Mouse (Mus musculus): ENCODE measurements around the gene Prrt4.
A peak's percentile ranks its signal among the peaks of the same experiment; 100 is the strongest.
"Not testable (repeated sequence)": the region's sequence is repeated elsewhere in the genome, so short reads cannot be mapped to it uniquely, and the experiment has no call there.

Prrt4 gene

DNA sequence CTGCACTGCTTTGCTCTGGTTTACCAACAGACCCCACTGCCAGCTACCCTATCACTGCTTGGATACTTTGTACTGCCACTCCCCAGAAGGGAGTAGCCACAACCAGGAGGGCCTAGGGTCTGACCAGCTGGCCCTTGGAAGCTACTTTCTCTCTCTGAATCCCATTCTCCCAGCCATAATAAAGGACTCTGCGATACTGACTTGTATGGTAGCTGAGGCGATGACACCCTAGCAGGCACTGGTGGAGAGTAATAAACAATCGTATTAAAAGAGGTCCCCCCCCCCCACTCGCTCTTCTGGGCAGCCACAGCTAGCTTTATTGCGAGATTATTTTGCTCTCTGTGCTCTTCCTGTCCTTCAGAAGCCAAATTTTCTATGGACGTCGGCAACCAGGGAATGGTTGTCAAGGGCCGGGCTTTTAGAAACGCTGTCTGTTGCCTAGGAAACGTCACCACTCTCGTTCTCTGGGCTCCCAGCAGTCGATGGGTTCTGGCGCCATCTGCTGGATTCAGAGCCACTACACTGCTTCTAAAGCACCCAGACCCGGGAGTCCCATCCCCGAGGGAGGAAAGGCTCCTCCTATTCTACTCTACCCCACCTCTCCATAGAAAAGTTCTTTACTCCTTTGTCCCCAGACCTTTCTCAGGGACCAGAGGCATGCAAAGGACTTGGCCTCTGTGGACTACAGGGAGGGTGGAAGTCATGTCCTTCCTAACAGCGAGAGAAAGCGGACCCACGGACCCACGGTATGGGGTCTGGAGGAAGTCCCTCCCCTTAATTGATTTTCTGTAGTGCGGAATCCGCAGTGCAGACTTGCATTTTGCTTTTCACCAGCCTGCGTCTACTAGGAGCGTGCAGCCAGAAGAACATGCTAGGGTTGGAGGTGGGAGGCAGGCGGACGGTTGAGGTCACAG lies 19.2 kb upstream of the Prrt4 start:
- DNase-seq: peak; percentile 83

DNA sequence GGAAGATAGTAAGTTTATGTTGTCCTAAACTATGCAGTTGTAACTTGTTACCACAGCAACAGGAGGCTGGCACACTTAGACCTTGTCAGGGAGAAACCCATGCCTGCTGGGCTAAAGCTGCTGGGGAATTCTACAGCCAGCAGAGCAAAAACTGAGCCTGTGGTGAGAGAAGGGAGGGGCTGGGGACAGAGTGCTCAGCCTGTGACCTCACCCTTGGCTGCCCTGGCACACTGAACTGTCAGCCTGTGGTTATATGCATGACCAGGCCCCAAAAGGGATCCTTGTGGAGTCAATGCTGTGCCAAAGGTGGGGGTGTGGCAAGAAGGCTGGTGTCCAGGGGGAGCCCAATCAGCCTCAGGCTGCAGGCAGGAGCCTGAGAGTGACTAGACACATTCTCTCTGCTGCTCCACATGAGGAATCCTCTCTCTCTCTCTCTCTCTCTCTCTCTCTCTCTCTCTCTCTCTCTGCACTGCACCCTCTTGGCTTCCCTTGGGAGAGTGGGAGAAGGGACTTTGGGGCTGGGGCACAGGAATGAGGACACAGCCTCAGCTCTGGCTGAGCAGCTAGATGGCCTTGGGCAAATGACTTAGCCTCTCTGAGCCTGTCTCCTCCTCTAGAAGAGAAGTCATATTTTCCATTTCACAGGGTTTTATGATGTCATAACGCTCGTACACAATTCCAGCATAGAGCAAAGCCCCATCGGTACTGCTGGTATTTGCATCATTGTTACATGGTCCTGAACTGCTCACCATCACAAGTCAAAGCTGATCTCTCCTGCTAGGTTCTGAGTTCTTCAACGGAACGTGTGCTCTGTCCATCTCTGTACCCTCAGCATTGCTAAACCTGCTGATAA lies 16.7 kb upstream of the Prrt4 start:
- DNase-seq: no peak

DNA sequence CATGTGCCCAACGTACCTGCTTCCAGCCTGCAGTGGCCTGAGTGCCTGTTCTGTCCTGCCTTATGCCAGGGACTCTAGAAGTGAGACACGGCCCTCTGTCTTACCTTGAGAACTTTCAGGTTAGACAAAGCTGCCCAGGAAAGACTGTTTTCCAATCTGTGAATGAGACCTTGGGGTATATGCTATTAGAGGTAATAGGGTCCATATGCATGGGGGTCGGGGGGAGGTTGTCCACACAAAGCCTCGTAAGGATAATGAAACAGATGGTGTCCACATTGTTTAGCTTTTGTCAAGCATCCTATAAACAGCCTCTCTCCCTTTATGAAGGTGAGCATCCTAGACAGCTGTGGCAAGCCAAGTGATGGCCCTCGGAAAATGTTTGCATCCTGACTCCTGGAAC lies 15.8 kb upstream of the Prrt4 start:
- no peak for DNase-seq

DNA sequence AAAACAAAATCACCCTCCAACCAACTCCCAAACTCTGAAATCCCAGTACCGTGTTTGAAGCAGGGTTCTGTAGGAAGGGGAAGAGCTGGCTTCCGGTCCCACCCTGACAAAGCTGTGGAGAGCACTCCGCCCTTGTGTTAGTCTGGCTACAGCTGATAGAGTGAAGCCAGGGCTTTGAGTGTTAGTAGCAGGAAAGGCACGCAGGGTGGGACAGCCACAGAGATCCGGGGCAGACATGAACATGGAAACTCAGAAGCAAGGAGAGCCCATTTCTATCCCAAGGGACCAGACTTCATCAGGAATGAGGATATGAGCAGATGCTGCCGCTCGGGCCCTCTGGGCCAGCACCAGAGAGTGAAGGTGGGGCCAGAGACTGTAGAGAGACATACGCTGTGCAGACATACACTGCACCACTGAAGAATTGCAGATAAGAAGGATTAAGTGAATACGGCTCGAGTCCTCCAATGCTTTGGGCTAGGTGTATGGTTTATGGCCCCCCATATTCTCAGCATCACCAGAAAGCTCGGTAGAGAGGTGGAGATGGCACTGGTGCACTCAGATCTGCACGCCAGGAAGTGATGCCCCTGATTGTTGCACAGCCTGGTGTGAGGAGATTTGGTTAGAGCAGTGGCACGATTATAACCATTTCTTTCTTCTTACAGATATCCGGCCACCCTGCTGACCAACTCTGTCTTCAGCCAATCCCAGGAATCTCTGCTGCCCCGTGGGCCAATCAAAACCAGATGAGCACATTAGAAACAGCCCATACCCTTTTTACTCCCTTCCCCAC lies 14.8 kb upstream of the Prrt4 start:
- no peak for DNase-seq

DNA sequence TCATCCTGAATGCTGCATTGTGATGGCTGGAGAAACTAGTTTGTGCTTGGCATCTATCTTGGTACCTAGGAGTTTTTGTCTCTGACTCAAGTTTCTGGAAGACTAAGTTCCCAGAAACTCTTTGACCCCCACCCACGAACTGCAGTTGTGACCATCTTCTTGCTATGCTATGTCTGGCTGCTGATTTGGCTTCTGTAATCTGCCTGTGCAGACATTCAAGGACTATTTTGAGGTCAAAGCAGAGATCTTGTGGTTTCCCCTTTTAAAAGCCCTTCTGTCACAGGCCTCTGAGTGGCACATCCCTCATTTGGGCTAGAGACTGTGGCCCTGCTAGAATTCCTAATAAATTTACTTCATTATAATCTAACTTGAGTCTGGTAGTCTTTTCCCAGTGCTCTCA lies 8.6 kb upstream of the Prrt4 start:
- DNase-seq: no peak

DNA sequence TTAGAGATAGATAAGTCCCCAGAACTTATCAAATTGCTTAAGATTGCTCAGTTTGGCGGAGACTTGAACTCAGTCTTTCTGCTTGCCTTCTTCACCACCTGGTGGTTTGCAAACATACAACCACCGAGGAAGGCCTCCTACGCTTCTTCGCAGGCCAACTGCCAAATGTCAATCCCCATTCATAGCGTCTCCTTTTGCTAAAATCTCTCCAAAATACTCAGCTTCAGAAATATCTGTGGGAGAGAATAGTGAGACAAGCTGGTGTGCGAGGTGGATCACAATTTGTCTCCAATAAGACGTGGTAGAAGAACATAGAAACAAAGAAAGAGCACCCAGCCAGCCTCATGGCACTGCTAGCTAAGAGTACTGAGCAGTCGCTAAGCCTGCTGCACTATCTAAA lies 459 bp upstream of the Prrt4 start:
- DNase-seq: no peak

DNA sequence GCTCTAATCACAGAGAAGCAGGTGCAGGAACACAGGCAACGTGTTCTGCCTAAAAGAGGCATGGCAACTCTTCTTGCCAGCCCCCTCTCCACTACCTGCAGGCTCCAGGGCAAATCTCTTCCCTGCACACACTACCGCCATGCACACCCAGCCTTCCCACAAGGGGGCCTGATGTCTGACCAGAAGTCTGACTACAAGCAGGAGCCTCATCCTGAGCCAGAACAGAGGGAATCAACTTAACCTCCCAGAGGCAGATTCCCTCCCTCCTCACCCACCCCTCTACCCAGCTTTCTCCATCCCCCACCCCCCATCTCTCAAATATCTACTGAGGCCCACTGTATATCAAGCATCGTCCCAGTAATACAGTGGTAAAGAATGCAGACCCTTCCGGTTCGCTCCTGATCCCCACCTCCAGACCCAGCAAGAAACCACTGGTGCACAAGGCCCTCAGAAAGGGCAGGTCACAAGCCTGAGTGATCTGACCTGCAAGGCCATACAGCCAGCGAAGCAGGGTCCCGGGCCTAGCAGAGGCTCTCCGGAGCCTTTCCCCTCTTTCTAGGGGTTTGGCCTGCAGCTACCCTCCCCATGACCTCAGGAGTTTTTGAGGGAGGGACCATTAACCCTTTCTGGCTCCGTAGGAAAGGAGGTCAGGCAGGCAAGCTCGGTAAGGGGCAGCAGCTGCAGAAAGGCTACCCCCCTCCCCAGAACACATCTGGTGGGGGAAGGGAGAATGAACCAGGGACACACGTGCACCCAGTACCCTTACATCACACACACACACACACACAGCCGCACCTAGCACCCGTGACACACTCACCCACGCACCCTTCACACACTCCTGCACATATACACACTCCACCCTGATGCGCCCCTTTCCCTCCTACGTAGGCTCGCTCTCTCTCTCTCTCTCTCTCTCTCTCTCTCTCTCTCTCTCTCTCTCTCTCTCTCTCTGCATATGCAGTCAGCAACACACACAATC lies 1.2 kb downstream of the Prrt4 start:
- no peak for DNase-seq

DNA sequence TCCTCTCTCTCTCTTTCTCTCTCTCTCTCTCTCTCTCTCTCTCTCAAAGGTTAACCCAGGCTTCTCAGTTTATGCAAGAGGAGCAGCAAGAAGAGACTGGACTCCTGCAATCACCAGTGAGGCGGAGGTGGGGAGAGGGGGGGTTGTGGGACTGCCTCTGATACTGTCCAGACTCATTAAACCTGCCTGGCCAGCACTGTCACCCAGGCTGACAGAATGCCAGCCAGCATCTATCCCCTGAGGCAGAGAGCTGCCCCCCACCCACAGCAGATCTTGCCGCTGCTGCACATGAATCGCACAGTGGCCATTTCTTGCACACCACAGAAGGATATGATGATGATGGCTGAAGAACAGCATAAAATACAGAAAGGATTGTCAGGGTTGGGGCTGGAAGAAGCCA lies 4.3 kb downstream of the Prrt4 start:
- no peak for DNase-seq

DNA sequence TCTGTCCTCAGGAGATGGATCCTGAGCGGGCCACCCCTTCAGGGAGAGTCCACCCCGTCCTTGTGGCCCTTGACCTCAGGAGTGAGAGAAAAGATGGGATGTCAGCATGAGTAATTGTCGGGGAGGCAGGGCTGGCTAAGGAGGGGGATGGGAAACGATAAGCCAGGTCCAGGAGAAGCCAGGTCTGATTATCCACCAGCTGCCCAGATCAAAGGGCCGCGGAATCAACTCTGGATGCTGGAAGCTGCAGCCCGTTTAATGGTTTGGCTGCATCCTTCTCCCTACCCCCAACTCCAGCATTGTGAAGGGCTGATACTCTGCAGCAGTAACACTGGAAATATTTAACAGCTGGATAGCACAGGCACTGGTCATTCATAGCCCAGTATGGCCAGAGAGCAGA lies 5.0 kb downstream of the Prrt4 start:
- no peak for DNase-seq

DNA sequence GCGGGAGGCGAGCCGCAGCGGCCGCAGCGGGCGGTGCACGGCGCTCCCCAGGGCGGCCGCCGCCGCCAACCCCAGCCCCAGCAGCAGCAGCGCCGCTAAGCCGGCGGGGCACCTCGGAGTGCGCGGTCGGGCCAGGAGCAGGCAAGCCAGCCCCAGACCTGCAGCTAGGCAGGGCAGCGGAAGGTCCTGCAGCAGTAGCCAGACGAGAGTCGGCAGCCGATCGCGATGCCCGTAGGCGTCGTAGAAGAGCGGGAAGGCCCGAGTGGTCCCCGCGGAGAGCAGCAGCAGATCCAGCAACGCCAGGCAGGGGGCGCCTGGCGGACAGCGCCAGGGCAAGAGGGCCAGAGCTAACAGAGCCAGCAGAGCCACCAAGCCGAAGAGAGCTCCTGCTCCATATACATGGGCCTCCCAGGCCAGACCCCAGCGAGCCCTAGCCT lies 8.4 kb downstream of the Prrt4 start:
- DNase-seq: peak; percentile 75

DNA sequence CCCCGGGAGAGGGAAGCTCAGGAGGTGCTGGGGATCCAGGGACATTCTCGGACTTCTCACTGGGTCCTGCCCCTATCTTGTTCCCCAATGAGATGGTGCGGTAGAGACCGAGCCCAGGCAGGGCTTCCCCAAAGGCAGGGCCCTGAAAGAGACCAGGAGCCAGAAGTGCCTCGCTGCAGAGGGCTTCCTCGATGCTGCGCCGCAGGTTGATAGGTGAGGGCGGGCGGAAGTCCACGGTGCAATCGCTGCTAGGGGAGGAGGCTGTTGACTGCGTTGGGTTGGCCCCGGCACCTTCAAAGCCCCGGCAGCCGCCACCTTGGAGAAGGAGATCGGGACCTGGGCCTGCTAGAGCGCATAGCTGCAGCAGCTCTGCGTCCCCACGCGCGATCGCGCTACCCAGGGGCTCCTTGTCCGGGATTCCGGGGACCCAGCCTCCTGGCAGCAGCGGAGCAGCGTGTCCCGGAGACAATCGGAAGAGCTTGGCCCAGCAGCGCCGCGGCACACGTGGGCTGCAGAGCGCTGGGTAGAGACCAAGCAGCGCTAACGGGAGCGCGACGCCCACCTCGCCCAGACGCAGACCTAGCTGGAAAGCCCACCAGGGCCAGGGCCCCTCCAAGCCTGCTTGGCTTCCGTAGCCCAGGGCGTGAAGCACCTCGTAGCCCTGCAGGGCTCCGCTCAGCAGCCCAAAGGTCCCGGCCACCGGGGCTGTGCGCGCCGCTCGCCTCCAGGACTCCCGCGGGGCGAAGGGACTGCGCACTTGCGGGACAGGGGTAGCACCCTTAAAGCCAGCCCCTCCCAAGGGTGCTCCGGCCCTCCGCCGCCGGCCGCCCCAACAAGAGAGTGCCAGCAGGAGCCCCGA lies 9.1 kb downstream of the Prrt4 start:
- peak; percentile 43 for DNase-seq

DNA sequence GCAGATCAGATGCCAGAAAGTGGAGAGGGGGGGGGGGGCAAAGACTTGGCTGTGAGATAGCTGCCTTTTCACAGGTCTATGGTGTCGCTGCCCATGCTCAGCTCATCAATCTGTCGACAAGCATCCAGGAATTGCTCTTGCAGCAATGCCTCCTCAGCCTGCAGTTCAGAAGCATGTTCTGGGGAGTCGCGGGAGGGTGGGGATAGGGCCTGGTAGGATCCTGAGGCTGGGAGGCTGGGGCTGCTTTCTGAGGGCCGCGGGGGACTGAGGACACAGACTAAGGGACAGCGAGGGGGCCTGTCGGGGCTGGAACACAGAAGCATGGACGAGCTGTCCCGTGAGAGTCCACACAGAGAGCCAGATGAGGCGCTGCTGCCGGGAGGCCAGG lies 9.7 kb downstream of the Prrt4 start:
- DNase-seq: no peak

DNA sequence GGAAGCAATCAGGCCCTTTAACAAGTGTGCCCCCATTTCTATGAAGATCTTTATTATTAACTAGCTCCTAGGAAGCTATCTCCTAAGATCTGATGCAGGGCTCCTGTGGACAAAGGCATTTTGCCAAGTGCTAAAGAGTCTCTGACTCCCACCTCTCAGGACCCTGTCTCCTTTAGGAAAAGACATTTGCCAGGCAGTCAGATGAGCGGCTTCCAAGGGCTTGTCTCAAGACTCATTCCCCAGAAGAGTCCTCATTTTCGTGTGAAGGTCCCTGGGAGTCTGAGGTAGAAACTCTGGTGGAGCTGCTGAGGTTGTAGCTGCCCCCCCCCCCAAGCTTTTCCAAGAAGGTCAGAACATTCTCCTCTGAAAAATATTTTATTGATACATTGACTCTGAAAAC lies 10.5 kb downstream of the Prrt4 start:
- no peak for DNase-seq

DNA sequence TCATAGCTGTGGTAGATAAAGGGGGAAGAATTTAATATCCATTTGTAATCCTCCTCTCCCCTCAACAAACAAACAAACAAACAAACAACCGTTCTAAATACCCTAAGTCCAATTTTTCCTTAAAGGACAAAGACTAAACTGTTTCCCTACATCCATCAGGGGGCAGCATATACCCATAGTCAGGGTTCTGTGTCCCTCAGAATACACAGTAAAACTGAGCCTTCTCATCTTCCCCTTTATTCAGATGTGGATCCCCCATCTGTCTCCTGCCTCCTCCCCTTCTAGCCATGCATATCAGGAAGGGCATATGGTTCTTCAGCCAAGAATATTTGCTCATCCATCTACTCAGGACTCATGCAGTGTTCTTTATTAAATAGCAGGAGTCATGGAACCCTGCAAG lies 13.2 kb downstream of the Prrt4 start:
- peak; percentile 39 for DNase-seq

DNA sequence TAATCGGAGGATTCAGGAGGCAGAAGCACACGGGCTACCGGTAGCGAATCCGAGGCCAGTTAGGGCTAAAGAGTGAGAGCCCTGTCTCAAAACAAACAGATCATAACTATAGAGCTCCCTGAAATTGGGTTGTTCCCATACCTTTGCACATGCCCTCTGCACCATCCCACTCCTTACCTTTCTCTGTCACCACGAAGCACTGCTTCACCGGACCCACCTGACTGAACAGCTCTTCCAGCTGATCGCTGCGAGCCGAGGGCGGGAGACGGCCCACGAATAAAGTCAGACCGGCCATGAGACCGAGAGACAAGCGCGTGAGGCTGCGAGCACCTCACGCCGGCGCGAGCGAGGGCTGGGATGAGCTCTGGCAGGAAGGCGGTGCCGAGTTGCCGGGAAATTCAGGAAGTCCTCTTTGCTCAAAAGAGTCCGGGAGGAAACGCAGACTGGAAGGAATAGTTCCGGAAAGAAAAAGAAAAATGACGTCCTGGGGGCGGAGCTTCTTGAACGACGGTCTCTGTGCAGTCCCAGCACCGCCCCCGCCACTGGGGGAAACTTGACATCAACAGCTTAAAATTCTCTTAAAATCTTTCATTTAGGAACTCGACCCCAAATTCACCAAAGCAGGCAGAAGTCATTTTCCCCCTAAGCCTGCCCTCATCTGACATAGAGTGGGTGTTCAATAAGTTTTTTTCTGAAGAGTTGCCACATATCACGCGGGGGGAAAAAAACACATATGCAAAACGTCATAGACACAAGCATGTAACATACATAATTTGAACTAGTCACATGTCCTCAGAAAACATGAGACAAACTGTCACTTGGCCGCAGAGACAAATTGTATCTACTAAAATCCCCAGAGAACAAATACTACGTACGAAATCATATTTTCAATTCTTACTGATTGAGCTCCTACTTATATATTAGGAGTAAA lies 14.8 kb downstream of the Prrt4 start, which contains the start of gene Rbm28:
Gene Rbm28 (minus strand): TSS at position 693 of the 931 bp plus-strand sequence.
- DNase-seq: peak; percentile 88

DNA sequence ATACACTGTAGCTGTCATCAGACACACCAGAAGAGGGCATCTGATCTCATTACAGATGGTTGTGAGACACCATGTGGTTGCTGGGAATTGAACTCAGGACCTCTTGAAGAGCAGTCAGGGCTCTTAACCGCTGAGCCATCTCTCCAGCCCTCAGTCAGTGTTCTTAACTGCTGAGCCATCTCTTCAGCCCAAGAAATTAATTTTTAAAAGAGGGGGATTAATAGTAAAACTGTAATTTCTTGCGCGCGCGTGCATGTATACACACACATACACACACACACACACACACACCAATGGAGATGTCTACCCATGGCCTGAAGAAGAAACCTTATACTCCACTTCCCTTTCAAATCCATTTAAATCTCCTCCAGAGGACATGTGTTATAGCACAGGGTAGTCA lies 18.1 kb downstream of the Prrt4 start:
- not testable (repeated sequence) for DNase-seq

DNA sequence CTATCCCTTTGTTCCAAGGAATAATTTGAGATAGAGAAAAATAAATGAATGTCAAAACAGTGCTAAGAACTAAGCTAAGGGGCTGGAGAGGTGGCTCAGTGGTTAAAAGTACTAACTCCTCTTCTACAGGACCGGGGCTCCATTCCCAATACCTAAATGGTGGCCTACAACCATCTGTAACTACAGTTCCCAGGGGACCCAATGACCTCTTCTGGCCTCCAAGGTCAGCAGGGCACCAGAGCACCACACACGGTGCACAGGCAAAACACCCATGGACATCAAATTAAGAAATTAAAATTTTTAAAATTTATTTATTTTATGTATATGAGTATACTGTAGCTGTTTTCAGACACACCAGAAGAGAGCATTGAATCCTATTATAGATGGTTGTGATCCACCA lies 18.6 kb downstream of the Prrt4 start:
- no peak for DNase-seq

DNA sequence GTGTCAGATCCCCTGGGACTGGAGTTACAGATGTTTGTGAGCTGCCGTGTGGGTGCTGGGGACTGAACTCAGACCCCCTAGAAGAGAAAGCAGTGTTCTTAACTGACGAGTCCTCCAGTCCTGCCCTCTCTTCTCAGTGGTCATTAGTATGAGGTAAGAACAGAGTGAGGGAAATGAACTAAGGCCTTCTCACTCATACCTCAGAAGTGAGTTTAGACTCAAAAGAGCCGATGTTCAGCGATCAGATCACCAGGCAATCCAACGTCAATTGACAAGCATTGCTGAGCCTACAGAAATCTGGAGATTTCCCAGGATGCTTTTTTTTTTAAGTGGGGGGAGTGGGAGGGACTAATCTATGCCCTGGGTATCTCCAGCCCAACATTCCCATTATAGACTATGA lies 23.1 kb downstream of the Prrt4 start:
- DNase-seq: no peak

DNA sequence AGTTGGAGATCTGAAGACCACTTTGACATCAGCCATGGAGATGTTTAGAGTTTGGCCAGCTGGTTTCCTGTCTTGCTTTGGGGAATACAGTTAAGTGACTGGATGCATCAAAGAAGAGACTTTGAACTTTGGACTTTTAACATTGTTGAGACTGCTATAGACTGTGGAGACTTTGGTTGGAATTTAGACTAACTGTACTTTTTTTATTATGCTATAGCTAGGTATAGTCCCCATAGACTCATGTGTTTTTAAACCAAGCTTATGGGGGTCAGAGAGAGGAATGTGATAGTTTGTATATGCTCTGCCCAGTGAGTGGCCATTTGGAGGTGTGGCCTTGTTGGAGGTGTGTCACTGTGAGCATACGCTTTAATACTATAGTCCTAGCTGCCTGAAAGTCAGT lies 29.4 kb downstream of the Prrt4 start:
- no peak for DNase-seq
